Mouse (Mus musculus) E14TG2a.4 (cell line): Measurements from ENCODE around the gene Nudt22.

Source experiments
- H3K27me3 ChIP-seq: 2 replicates; pipeline ENCODE4 v1.6.1; 2014; ENCODE audit warnings: low read length, control low read depth; ENCODE audit not compliant: insufficient read depth
- H3K36me3 ChIP-seq: 2 replicates; pipeline ENCODE4 v1.6.1; 2014; ENCODE audit warnings: low read length, control low read depth; ENCODE audit not compliant: insufficient read depth
- H3K4me1 ChIP-seq: replicated peaks from 2 replicates; pipeline ENCODE4 v1.6.1; 2014; ENCODE audit warnings: low read depth, low read length, control low read depth
- H3K4me3 ChIP-seq: replicated peaks from 2 replicates; pipeline ENCODE4 v1.5.1; 2014; ENCODE audit warnings: mild to moderate bottlenecking, low read length
- H3K9me3 ChIP-seq: 2 replicates; pipeline ENCODE4 v1.6.1; 2014; ENCODE audit warnings: low read length, control low read depth
- CTCF ChIP-seq: conservative IDR thresholded peaks from 2 replicates; pipeline ENCODE4 v1.5.1; 2014; ENCODE audit warnings: low read length
- NANOG ChIP-seq: IDR thresholded peaks from 2 replicates; pipeline ENCODE4 v1.6.1; 2014; ENCODE audit warnings: borderline replicate concordance, low read length, mixed read lengths
- POU5F1 ChIP-seq: IDR thresholded peaks from 2 replicates; pipeline ENCODE4 v1.6.1; 2014; ENCODE audit warnings: low read length, borderline replicate concordance

Nudt22 gene

GRCm38 (mm10) chr19:6949951-6950350 is 46.0 kb downstream of the Nudt22 start:
- Histone ChIP-seq H3K4me3 (peak overlapping the region; percentile 88), H3K4me1 (peaks cover 83% of the 10 kb centered on the region), H3K27me3 (no peaks in the 10 kb centered on the region), H3K36me3 (peaks cover 48% of the 10 kb centered on the region), H3K9me3 (no peaks in the 10 kb centered on the region)
- TF ChIP-seq CTCF (no peak), POU5F1 (no peak), NANOG (no peak)

DNA sequence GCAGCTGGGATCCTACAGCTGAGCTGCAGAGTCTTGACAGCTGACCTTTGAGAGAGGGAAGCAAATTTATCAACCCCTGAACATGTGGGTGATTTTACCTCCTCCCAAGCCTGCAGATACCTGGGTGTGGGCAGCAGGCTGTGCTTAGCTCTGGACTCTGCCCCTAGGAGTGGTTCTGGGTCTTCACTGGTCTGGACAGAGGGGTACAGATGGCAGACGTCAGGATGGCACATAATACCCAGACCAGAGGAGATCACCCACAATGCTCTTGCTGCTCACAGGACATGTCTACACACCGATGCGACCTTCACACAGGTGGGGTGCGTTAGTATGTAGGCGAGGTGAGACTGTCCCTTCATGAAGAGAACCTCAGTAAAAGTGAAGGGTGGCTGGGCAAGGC is 46.4 kb downstream of the Nudt22 start:
- H3K4me1 ChIP-seq, result peaks cover 80% of the 10 kb centered on the region
- H3K4me3 ChIP-seq, result peak overlapping the region; percentile 88; the same call in 1 of the 2 replicates
- H3K9me3 ChIP-seq, result no peaks in the 10 kb centered on the region
- no peaks in the 10 kb centered on the region for H3K27me3 ChIP-seq
- H3K36me3 ChIP-seq, result peaks cover 45% of the 10 kb centered on the region
- no peak for TF ChIP-seq NANOG
- no peak for TF ChIP-seq CTCF
- TF ChIP-seq POU5F1, result no peak

GRCm38 (mm10) chr19:6948186-6948585 is 47.7 kb downstream of the Nudt22 start:
- Histone ChIP-seq H3K36me3 (peaks cover 36% of the 10 kb centered on the region), H3K9me3 (no peaks in the 10 kb centered on the region), H3K4me3 (no peak overlapping the region), H3K27me3 (no peaks in the 10 kb centered on the region), H3K4me1 (peaks cover 74% of the 10 kb centered on the region)
- TF ChIP-seq CTCF, result no peak
- no peak for TF ChIP-seq POU5F1
- TF ChIP-seq NANOG, result no peak

DNA sequence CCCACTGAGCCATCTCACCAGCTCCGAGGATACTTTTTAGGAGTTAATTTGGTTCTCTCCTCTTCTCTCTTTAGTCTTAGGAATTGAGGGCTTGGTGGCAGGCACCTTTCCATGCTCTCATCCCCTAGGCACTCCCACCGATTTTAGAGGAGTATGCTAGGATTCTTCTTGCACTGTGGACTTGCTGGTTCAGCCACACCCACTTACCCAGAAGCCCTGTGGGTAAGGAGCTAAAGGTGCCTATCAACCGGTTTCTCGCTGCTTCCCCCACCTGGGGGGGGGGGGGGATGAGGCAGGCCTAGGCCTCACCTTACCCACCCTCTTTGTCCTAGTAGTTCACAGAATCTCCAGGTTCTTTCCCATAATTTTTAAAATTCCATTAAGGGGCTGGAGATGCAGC is 48.2 kb downstream of the Nudt22 start:
- Histone ChIP-seq H3K9me3 (no peaks in the 10 kb centered on the region), H3K4me1 (peaks cover 74% of the 10 kb centered on the region), H3K36me3 (peaks cover 32% of the 10 kb centered on the region), H3K27me3 (no peaks in the 10 kb centered on the region), H3K4me3 (no peak overlapping the region)
- TF ChIP-seq POU5F1, result no peak
- TF ChIP-seq CTCF, result no peak
- no peak for TF ChIP-seq NANOG

DNA sequence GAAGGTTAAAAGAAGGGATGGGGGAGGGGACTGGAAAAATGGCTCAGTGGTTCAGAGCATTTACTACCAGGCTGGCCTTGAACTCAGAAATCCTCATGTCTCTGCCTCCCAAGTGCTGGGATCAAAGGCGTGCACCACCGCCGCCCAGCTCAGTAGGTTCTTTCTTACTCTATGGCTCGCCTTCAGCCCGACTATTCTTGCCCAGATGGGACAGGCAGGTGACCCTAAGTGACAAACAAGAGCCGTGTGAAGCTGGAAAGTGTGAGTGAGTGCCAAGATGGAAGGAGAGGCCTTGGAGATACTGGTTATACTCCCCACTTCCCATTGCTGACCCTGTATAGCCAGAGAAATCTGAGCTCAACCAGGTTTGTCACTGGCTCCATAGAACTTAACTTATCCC is 52.2 kb downstream of the Nudt22 start:
- H3K4me3 ChIP-seq, result no peak overlapping the region
- no peaks in the 10 kb centered on the region for H3K27me3 ChIP-seq
- no peaks in the 10 kb centered on the region for H3K9me3 ChIP-seq
- TF ChIP-seq POU5F1 (no peak), NANOG (no peak)
- peaks cover 18% of the 10 kb centered on the region for H3K36me3 ChIP-seq
- H3K4me1 ChIP-seq, result peaks cover 66% of the 10 kb centered on the region
